Mouse (Mus musculus): ENCODE measurements around the gene Herc3.

DNA sequence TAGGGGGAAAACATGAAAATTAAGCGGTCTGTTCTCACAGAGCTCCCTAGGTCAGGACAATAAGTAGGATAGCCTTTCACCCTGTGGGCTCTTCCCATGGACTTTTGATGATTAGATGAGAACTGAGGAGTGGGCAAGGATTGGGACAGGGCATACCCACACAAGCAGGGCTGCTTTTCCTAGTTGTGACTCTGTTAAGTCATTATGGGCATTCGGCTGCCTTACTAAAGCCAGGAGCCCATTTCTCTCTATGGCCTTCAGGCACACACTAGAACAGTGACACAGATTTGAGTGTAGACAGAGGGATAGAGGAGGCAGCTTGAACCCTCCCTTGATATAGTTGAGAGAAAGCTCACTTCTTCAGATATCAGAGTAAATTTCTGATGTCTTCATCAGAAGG is 132.8 kb downstream of the Herc3 start:
- TF ChIP-seq POLR2A (IDR thresholded peaks at IDR 0.05; ENCODE audit: insufficient read depth, low read depth, low read length) (no peak), CTCF (IDR thresholded peaks at IDR 0.05; ENCODE audit: insufficient read depth, low read depth, low read length) (no peak)
